Mouse (Mus musculus) liver, adult 2 months (tissue): Measurements from ENCODE around the gene Gnai2.

Experiments
- CTCF ChIP-seq: fragments of 200-500 bp; IDR thresholded peaks from 2 replicates; pipeline ENCODE4 v1.5.1; 2011; ENCODE audit warnings: low read depth, low read length, control low read depth
- POLR2A ChIP-seq: fragments of 200-500 bp; IDR thresholded peaks from 2 replicates; pipeline ENCODE4 v1.6.1; 2011; ENCODE audit warnings: low read length, control low read depth; ENCODE audit not compliant: insufficient read depth; ENCODE audit errors: extremely low read depth

DNA sequence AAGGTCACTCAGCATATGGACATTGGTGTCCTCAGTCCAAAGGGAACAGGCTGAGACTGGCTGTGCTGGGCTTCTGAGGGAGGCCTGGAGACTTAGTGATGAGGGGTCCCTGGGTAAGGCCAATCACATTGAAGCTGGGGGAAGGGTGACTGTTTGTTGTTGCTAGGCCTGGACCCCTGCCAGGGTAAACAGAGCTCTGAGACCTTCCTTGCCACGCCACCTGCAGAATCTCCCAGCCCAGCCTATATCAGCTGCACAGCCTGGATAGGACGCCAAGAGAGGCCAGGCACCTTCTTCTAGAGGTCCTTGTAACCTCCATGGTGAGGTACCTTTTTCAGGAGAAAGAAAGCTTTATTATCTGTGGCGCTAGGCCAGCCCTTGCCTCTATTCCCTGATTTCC, 33.7 kb upstream of the Gnai2 start:
- no peak for TF ChIP-seq POLR2A
- TF ChIP-seq CTCF, result no peak
